Mouse (Mus musculus): ENCODE measurements around the gene Dnajc7. TPM values are rescaled to one million over a fixed set of nuclear protein-coding genes. Genes with fewer than 3 reads are reported as not detected.

Dnajc7 gene
- polyA plus RNA-seq, 1 experiment from 2014 or later: 60.9 TPM

DNA sequence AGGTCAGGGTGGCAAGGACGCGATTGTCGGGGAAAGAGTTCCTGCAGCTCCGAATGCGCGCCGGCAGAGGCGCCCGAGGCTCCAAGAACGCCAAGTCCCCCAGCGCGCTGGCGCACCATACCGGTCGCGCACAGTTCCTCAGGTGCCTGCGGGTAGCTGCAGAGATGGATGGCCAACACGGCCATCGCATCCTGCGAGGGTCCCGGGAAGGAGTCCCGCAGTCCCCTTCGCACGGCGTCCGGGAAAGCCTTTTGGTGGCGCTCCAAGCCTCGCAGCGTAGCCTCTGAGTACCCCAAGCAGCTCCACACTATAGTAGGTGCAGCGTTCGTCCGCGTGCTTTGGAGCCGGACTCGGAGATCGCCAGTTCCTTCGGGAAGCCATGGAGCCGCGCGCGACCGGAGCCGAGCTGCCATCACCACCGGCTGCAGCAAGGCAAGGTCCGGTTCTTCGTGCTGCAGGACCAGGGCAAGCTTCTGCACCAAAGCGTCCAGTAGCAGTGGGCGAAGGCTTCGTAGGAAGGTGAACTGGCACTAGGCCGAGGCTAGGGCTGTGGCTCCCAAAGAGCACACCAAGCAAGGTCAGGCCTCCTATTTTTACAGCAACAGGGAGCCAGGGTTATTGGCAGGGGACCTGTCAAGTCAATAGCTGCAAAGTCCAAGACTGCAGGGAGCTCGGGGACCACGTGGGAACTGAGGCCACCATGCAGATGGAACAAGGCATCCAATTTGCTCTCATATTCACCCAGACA lies 20.4 kb upstream of the Dnajc7 start:
- H3K4me1 ChIP-seq (ENCODE audit: control insufficient read depth, low read depth, low read length): no peaks in the 10 kb centered on the region
- H3K27me3 ChIP-seq (ENCODE audit: control insufficient read depth, insufficient read depth, low read depth, low read length): peaks cover 22% of the 10 kb centered on the region
- WGBS (ENCODE audit: insufficient replicate concordance): 7% methylated on average over 52 of the region's 52 CpGs
- peak overlapping the region; percentile 43 for H3K4me2 ChIP-seq (ENCODE audit: low read depth, low read length)
- H3K9ac ChIP-seq (ENCODE audit: low read depth, low read length): no peak overlapping the region
- H3K4me3 ChIP-seq (ENCODE audit: low read depth, low read length): 0 out of 2 replicates have a peak overlapping the region, but pooled peaks have one; percentile 17
- no peaks in the 10 kb centered on the region for H3K9me3 ChIP-seq (replicated peaks; ENCODE audit: control insufficient read depth, low read length)
- no peak for ATAC-seq (ENCODE audit: low read depth)
- H3K27ac ChIP-seq (ENCODE audit: low read length): no peak overlapping the region
- no peaks in the 10 kb centered on the region for H3K36me3 ChIP-seq (ENCODE audit: control insufficient read depth, insufficient read depth)

DNA sequence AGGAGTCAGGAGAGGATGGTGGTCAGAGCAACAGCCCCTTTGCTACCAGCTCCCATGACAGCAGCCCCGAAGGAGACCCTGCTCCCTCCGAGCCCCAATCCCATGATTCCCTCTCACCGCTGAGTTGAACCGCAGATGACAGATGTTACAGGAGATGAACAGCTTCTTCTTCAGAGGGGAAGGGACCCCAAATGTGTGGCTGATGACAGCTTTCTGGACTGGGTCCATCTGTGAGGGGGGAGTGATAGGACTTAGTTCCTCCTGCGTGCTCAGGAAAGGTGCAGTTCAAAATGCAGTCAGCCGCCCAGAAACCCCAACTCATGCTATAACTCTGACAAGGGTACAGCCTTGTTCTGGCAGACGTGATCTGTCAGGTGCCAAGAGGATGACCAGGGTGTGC lies 14.6 kb upstream of the Dnajc7 start:
- Histone ChIP-seq H3K4me1 (ENCODE audit: control insufficient read depth, low read depth, low read length) (no peaks in the 10 kb centered on the region), H3K9me3 (replicated peaks; ENCODE audit: control insufficient read depth, low read length) (no peaks in the 10 kb centered on the region), H3K27ac (ENCODE audit: low read length) (no peak overlapping the region), H3K4me2 (ENCODE audit: low read depth, low read length) (no peak overlapping the region), H3K27me3 (ENCODE audit: control insufficient read depth, insufficient read depth, low read depth, low read length) (peaks cover 9% of the 10 kb centered on the region), H3K36me3 (ENCODE audit: control insufficient read depth, insufficient read depth) (no peaks in the 10 kb centered on the region), H3K9ac (ENCODE audit: low read depth, low read length) (no peak overlapping the region), H3K4me3 (ENCODE audit: low read depth, low read length) (no peak overlapping the region)
- WGBS (ENCODE audit: insufficient replicate concordance): 49% methylated on average over 7 of the region's 7 CpGs
- no peak for ATAC-seq (ENCODE audit: low read depth)

DNA sequence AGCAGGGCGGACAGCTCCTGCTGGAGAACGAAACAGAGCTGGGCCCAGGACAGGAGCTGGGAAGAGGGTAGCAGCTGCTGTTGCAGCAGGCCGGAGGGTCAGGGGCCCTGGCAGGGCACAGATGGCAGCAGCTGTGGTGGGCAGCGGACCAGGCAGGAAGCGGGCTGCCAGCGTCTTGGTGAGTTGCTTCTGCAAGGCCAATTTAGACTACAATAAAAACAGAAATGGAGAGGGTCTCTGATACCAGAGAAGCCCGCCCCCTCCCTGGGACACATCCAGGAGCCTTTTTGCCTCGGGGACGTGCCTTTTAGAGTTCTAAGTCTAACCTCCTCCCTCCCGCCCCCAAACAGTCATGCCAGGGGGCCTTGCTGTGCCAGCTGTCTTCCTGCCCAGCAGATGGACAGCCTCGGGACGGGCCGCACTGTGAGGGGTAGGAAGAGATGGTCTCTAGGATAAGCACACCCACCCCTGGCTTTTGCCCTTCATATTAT lies 8.9 kb upstream of the Dnajc7 start:
- Histone ChIP-seq H3K27me3 (ENCODE audit: control insufficient read depth, insufficient read depth, low read depth, low read length) (no peaks in the 10 kb centered on the region), H3K4me3 (ENCODE audit: low read depth, low read length) (no peak overlapping the region), H3K9ac (ENCODE audit: low read depth, low read length) (no peak overlapping the region), H3K36me3 (ENCODE audit: control insufficient read depth, insufficient read depth) (peaks cover 9% of the 10 kb centered on the region), H3K9me3 (replicated peaks; ENCODE audit: control insufficient read depth, low read length) (no peaks in the 10 kb centered on the region), H3K4me1 (ENCODE audit: control insufficient read depth, low read depth, low read length) (peaks cover 17% of the 10 kb centered on the region), H3K27ac (ENCODE audit: low read length) (no peak overlapping the region), H3K4me2 (ENCODE audit: low read depth, low read length) (no peak overlapping the region)
- 57% methylated on average over 13 of the region's 13 CpGs for WGBS (ENCODE audit: insufficient replicate concordance)
- no peak for ATAC-seq (ENCODE audit: low read depth)

DNA sequence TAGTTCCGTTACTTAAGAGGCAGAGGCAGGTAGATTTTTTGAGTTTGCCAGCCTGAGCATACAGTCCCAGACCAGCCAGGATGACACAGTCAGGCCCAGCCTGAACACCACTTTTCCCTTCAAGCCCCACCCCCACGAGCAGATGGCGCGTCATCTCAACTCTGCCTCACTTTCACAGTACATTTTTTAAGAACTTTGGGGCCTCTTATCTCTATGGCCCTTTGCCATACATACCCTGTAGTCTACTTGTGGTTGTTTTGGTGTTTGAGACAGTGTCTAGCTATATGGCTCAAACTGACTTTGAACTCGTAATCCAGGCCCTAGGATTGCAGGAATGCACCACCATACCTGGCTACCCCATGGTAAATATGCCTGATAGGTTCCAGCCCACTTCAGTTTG lies 8.1 kb upstream of the Dnajc7 start:
- peaks cover 21% of the 10 kb centered on the region for H3K4me1 ChIP-seq (ENCODE audit: control insufficient read depth, low read depth, low read length)
- H3K27me3 ChIP-seq (ENCODE audit: control insufficient read depth, insufficient read depth, low read depth, low read length): no peaks in the 10 kb centered on the region
- no peak overlapping the region for H3K9ac ChIP-seq (ENCODE audit: low read depth, low read length)
- no peak overlapping the region for H3K4me2 ChIP-seq (ENCODE audit: low read depth, low read length)
- WGBS (ENCODE audit: insufficient replicate concordance): 52% methylated on average over 5 of the region's 5 CpGs
- no peak for ATAC-seq (ENCODE audit: low read depth)
- H3K4me3 ChIP-seq (ENCODE audit: low read depth, low read length): no peak overlapping the region
- no peaks in the 10 kb centered on the region for H3K9me3 ChIP-seq (replicated peaks; ENCODE audit: control insufficient read depth, low read length)
- peaks cover 9% of the 10 kb centered on the region for H3K36me3 ChIP-seq (ENCODE audit: control insufficient read depth, insufficient read depth)
- H3K27ac ChIP-seq (ENCODE audit: low read length): no peak overlapping the region

DNA sequence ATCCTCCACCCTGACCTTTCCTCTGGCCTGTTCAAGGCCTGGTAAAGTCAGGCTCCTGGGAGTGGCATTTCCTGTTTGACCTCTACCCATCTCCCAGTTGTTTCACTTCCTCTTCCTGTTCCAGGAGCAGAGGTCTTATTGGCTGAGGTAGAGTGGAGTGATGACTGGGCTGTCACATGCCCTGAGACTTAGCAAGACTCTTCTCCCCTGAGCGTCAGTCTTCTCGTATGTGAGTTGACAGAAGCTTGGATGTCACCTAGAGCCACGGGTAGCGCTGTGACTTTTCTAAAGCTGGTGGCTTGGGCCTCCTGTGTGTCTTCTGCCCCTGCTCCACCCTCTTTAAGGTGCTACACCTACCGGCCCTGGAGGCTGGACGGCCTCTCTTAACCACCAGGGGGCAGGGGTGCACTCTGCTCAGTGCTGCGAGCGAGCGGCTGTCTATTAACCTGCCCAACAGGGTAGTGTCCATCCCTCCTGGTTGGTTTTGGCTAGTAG lies 6.8 kb upstream of the Dnajc7 start:
- Histone ChIP-seq H3K4me1 (ENCODE audit: control insufficient read depth, low read depth, low read length) (peaks cover 25% of the 10 kb centered on the region), H3K27ac (ENCODE audit: low read length) (peak overlapping the region; percentile 57; the same call in 1 of the 2 replicates), H3K9me3 (replicated peaks; ENCODE audit: control insufficient read depth, low read length) (no peaks in the 10 kb centered on the region), H3K36me3 (ENCODE audit: control insufficient read depth, insufficient read depth) (peaks cover 9% of the 10 kb centered on the region), H3K4me3 (ENCODE audit: low read depth, low read length) (no peak overlapping the region), H3K27me3 (ENCODE audit: control insufficient read depth, insufficient read depth, low read depth, low read length) (no peaks in the 10 kb centered on the region), H3K4me2 (ENCODE audit: low read depth, low read length) (peak overlapping the region; percentile 17; the same call in 1 of the 2 replicates), H3K9ac (ENCODE audit: low read depth, low read length) (no peak overlapping the region)
- 12% methylated on average over 9 of the region's 9 CpGs for WGBS (ENCODE audit: insufficient replicate concordance)
- peak; percentile 46 for ATAC-seq (ENCODE audit: low read depth)

DNA sequence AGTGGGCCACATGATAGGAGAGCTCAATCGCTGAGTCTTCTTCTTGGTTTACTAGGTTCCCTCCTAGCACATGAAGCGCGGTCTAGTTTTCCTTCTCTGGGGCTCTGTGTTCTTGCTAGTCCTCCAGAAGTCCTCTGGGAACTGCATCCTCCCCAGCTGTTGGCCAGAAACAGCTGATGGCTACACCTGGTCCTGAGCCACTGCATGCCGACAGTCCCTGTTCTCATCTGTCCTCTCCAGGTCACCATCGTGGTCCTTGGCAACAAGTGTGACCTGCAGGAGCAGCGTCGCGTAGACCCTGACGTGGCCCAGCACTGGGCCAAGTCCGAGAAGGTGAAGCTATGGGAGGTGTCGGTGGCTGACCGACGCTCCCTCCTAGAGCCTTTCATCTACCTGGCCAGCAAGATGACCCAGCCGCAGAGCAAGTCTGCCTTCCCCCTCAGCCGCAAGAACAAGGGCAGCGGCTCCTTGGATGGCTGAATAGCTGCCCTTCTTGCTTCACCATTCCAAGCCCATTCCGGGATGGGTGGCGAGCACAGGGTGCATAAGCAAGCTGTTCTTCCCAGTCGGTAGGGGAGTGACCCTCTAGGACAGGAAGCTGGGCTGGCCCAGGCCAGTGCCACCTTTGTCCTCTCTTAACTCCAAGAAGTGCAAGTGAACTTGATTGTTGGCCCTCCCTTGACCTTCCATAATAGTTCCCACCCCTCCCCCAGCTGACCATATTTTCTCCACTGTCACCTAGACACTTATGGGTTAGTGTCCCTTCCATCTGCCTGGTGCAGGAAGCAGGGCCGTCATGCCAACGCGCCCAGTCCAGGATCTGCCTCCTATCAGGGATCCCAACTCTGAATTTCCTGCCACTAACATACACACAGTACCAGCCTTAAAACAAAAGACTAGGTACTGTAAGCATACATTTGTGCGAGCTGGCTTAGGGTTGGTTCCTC lies 6.1 kb upstream of the Dnajc7 start:
- H3K4me3 ChIP-seq (ENCODE audit: low read depth, low read length): no peak overlapping the region
- no peak overlapping the region; the same call in 1 of the 2 replicates for H3K4me2 ChIP-seq (ENCODE audit: low read depth, low read length)
- no peaks in the 10 kb centered on the region for H3K9me3 ChIP-seq (replicated peaks; ENCODE audit: control insufficient read depth, low read length)
- H3K36me3 ChIP-seq (ENCODE audit: control insufficient read depth, insufficient read depth): peaks cover 9% of the 10 kb centered on the region
- H3K9ac ChIP-seq (ENCODE audit: low read depth, low read length): no peak overlapping the region
- peak overlapping the region; percentile 54 for H3K27ac ChIP-seq (ENCODE audit: low read length)
- 83% methylated on average over 23 of the region's 23 CpGs for WGBS (ENCODE audit: insufficient replicate concordance)
- peaks cover 25% of the 10 kb centered on the region for H3K4me1 ChIP-seq (ENCODE audit: control insufficient read depth, low read depth, low read length)
- no peak for ATAC-seq (ENCODE audit: low read depth)
- no peaks in the 10 kb centered on the region for H3K27me3 ChIP-seq (ENCODE audit: control insufficient read depth, insufficient read depth, low read depth, low read length)

DNA sequence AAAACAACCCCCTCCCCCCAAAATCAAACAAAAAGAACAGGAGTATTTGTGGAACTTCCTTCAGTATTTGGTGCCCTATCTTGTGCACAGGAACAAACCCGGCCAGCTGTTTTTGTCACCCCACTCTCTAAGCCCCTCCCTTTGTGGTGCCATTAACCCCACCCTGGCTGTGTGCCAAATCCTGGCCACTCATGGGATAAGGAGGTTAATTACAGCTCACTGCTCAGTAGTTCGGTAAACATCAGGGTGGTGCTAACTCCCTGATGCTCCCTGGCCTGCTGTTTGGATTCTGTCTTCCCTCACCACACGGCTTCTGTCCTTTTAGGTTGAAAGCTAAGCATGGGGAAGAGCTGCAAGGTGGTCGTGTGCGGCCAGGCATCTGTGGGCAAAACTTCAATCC lies 3.9 kb upstream of the Dnajc7 start:
- peaks cover 9% of the 10 kb centered on the region for H3K36me3 ChIP-seq (ENCODE audit: control insufficient read depth, insufficient read depth)
- 0 out of 2 replicates have a peak overlapping the region, but pooled peaks have one; percentile 19 for H3K27ac ChIP-seq (ENCODE audit: low read length)
- H3K4me3 ChIP-seq (ENCODE audit: low read depth, low read length): peak overlapping the region; percentile 92
- WGBS (ENCODE audit: insufficient replicate concordance): 43% methylated on average over 5 of the region's 5 CpGs
- no peaks in the 10 kb centered on the region for H3K9me3 ChIP-seq (replicated peaks; ENCODE audit: control insufficient read depth, low read length)
- peak overlapping the region; percentile 64 for H3K4me2 ChIP-seq (ENCODE audit: low read depth, low read length)
- H3K4me1 ChIP-seq (ENCODE audit: control insufficient read depth, low read depth, low read length): peaks cover 31% of the 10 kb centered on the region
- no peaks in the 10 kb centered on the region for H3K27me3 ChIP-seq (ENCODE audit: control insufficient read depth, insufficient read depth, low read depth, low read length)
- H3K9ac ChIP-seq (ENCODE audit: low read depth, low read length): peak overlapping the region; percentile 2
- no peak for ATAC-seq (ENCODE audit: low read depth)

DNA sequence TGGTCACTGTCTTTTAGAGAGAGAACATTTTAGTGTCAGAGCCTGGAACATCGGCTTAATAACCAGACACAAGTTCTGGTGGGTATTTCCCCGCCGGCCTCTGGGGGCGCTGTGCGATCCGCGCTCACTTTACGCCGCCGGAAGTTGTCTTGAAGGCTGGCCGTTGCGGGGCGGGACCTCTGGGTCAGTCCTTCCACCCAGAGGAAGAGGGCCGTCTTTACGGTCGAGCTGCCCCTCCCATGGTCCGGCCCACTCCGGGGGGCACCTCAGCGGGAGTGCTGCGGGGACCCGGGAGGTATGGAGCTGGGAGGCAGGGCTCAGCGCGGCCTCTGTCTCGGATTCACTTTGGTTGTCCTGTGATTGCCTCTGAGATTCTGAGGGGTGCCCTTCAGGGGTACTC lies 2.7 kb upstream of the Dnajc7 start:
- peak; percentile 83 for ATAC-seq (ENCODE audit: low read depth)
- peak overlapping the region; percentile 92 for H3K4me3 ChIP-seq (ENCODE audit: low read depth, low read length)
- H3K9me3 ChIP-seq (replicated peaks; ENCODE audit: control insufficient read depth, low read length): no peaks in the 10 kb centered on the region
- H3K36me3 ChIP-seq (ENCODE audit: control insufficient read depth, insufficient read depth): peaks cover 9% of the 10 kb centered on the region
- peak overlapping the region; percentile 64 for H3K4me2 ChIP-seq (ENCODE audit: low read depth, low read length)
- H3K27ac ChIP-seq (ENCODE audit: low read length): peak overlapping the region; percentile 84
- peak overlapping the region; percentile 85 for H3K9ac ChIP-seq (ENCODE audit: low read depth, low read length)
- H3K4me1 ChIP-seq (ENCODE audit: control insufficient read depth, low read depth, low read length): peaks cover 41% of the 10 kb centered on the region
- WGBS (ENCODE audit: insufficient replicate concordance): under 1% methylated on average over 23 of the region's 24 CpGs
- no peaks in the 10 kb centered on the region for H3K27me3 ChIP-seq (ENCODE audit: control insufficient read depth, insufficient read depth, low read depth, low read length)
